Mouse (Mus musculus) CH12.LX (cell line): ENCODE data around the gene Gcnt1.

ENCODE experiments used
- CHD1 ChIP-seq: IDR thresholded peaks from 2 replicates; pipeline ENCODE4 v1.6.1; 2012; ENCODE audit warnings: low read depth, low read length, improper control_type of control experiment, inconsistent platforms
- CTCF ChIP-seq, 2 experiments: IDR thresholded peaks in 1 of 2; conservative IDR thresholded peaks in 1 of 2; 2 replicates each; pipeline ENCODE4 v1.5.1; 2011 to 2012; ENCODE audit warnings: low read depth in 2 of 2, low read length in 2 of 2, improper control_type of control experiment in 1 of 2, inconsistent platforms in 1 of 2, mild to moderate bottlenecking in 1 of 2, moderate library complexity in 1 of 2
- EP300 ChIP-seq: IDR thresholded peaks from 2 replicates; pipeline ENCODE4 v1.6.1; 2011; ENCODE audit warnings: low read length, improper control_type of control experiment
- MYC ChIP-seq: IDR thresholded peaks from 2 replicates; pipeline ENCODE4 v1.6.1; 2011; ENCODE audit warnings: low read depth, mild to moderate bottlenecking, improper control_type of control experiment, low read length
- POLR2A ChIP-seq: IDR thresholded peaks from 2 replicates; pipeline ENCODE4 v1.6.1; 2011; ENCODE audit warnings: low read depth, mild to moderate bottlenecking, improper control_type of control experiment, low read length
- RCOR1 ChIP-seq: conservative IDR thresholded peaks from 2 replicates; pipeline ENCODE4 v1.6.1; 2012; ENCODE audit warnings: low read depth, mild to moderate bottlenecking, inconsistent platforms, low read length, improper control_type of control experiment
- TBP ChIP-seq: conservative IDR thresholded peaks from 2 replicates; pipeline ENCODE4 v1.6.1; 2011; ENCODE audit warnings: low read depth, low read length, improper control_type of control experiment
- TCF12 ChIP-seq: IDR thresholded peaks from 2 replicates; pipeline ENCODE4 v1.6.1; 2014; ENCODE audit warnings: low read depth, mild to moderate bottlenecking, inconsistent platforms, low read length, improper control_type of control experiment
- ZNF384 ChIP-seq: IDR thresholded peaks from 2 replicates; pipeline ENCODE4 v1.6.1; 2012; ENCODE audit warnings: low read depth, low read length, improper control_type of control experiment, inconsistent platforms

GRCm38 (mm10) chr19:17412915-17413459 is 40.3 kb upstream of the Gcnt1 start:
- TF ChIP-seq TCF12 = no peak
- TF ChIP-seq CTCF (conservative IDR thresholded peaks at IDR 0.05 in 1 of 2, IDR thresholded peaks at IDR 0.05 in 1 of 2; ENCODE audit: low read depth in 2 of 2, low read length in 2 of 2) = no peak
- no peak for TF ChIP-seq CHD1
- TF ChIP-seq RCOR1 = no peak
- TF ChIP-seq TBP = no peak
- no peak for TF ChIP-seq POLR2A
- TF ChIP-seq ZNF384 = no peak
- TF ChIP-seq MYC = no peak
- TF ChIP-seq EP300 = no peak
